Mouse (Mus musculus) olfactory bulb, adult 2 months (tissue): ENCODE measurements around the gene Arhgap40.

Experiments
- CTCF ChIP-seq: fragments of 200-500 bp; IDR thresholded peaks from 2 replicates; pipeline ENCODE4 v1.5.1; 2012; ENCODE audit warnings: low read depth, mild to moderate bottlenecking, low read length, moderate library complexity; ENCODE audit not compliant: insufficient read depth
- POLR2A ChIP-seq: fragments of 200-500 bp; IDR thresholded peaks from 2 replicates; pipeline ENCODE4 v1.6.1; 2012; ENCODE audit warnings: mild to moderate bottlenecking, low read depth, low read length, moderate library complexity; ENCODE audit not compliant: insufficient read depth

- TF ChIP-seq POLR2A (no peak), CTCF (no peak)
Measured at GRCm38 (mm10) chr2:158554366-158554765, 41.8 kb downstream of the Arhgap40 start.
